Mouse (Mus musculus) heart, embryonic 10.5 days (tissue): Measurements from ENCODE around the gene Gm10392. TPM values are rescaled to one million over a fixed set of nuclear protein-coding genes. Genes with fewer than 3 reads are reported as not detected.

Source experiments
- DNase-seq: peaks from one replicate; pipeline ENCODE4 v3.0.0-alpha.2; 2017; ENCODE audit warnings: low spot score
- H3K27ac ChIP-seq: fragments of 300-500 bp; sonication (generic); 2 replicates; pipeline ENCODE4 v1.5.1; 2016; ENCODE audit warnings: mild to moderate bottlenecking
- H3K27me3 ChIP-seq: fragments of 300-500 bp; sonication (generic); 2 replicates; pipeline ENCODE4 v1.6.1; 2016; ENCODE audit warnings: mild to moderate bottlenecking; ENCODE audit not compliant: poor library complexity, insufficient read depth, severe bottlenecking
- H3K36me3 ChIP-seq: fragments of 300-500 bp; sonication (generic); 2 replicates; pipeline ENCODE4 v1.6.1; 2016; ENCODE audit warnings: mild to moderate bottlenecking, moderate library complexity
- H3K4me1 ChIP-seq: fragments of 300-500 bp; sonication (generic); 2 replicates; pipeline ENCODE4 v1.6.1; 2016; ENCODE audit warnings: mild to moderate bottlenecking
- H3K4me3 ChIP-seq: fragments of 300-500 bp; sonication (generic); 2 replicates; pipeline ENCODE4 v1.5.1; 2016; ENCODE audit warnings: mild to moderate bottlenecking, moderate library complexity
- H3K9me3 ChIP-seq: fragments of 300-500 bp; sonication (generic); 2 replicates; pipeline ENCODE4 v1.6.1; 2016; ENCODE audit warnings: mild to moderate bottlenecking, moderate library complexity
- WGBS: fragments of 180-500 bp; shearing (Covaris S2); methylation state at CpG from one replicate; pipeline ENCODE4 v1.1.7; 2016; 5-methylcytosine and 5-hydroxymethylcytosine counted together
- polyA plus RNA-seq: library from polyadenylated mRNA; unstranded; fragments of >200 nt; fragmentation: Nextera tagmentation; extraction: Ambion mirVana; gene quantifications from 2 replicates; pipeline ENCODE4 v1.2.1, GENCODE M21; 2016

Gene Gm10392
- polyA plus RNA-seq, 1 experiment from 2014 or later, result not detected

GRCm38 (mm10) chr11:77493512-77494343, 25.3 kb downstream of the Gm10392 start, which contains the start of gene Git1:
Gene Git1 (plus strand): TSS chr11:77493562.
- 3% methylated on average over 70 of the region's 74 CpGs for WGBS
- Histone ChIP-seq H3K27ac (peak within 1 kb of the TSS; percentile 97), H3K4me1 (peaks cover 84% of the 10 kb centered on the region), H3K9me3 (no peaks in the 10 kb centered on the region), H3K36me3 (no peaks in the 10 kb centered on the region), H3K4me3 (peak within 1 kb of the TSS; percentile 99), H3K27me3 (0 out of 2 replicates have a peak, but pooled peaks cover 4% of the 10 kb centered on the region)
- no peak for DNase-seq

GRCm38 (mm10) chr11:77492911-77493332, 26.1 kb downstream of the Gm10392 start:
- WGBS, result 0% methylated on average over 32 of the region's 32 CpGs
- H3K4me3 ChIP-seq, result peak overlapping the region; percentile 99
- H3K36me3 ChIP-seq, result no peaks in the 10 kb centered on the region
- H3K27me3 ChIP-seq, result 0 out of 2 replicates have a peak, but pooled peaks cover 4% of the 10 kb centered on the region
- peaks cover 83% of the 10 kb centered on the region for H3K4me1 ChIP-seq
- DNase-seq, result peak; percentile 96
- H3K9me3 ChIP-seq, result no peaks in the 10 kb centered on the region
- H3K27ac ChIP-seq, result peak overlapping the region; percentile 97

GRCm38 (mm10) chr11:77492311-77492871, 26.6 kb downstream of the Gm10392 start:
- Histone ChIP-seq H3K36me3 (no peaks in the 10 kb centered on the region), H3K9me3 (no peaks in the 10 kb centered on the region), H3K4me1 (peaks cover 77% of the 10 kb centered on the region), H3K27me3 (0 out of 2 replicates have a peak, but pooled peaks cover 4% of the 10 kb centered on the region), H3K4me3 (peak overlapping the region; percentile 99), H3K27ac (peak overlapping the region; percentile 97)
- WGBS, result 1% methylated on average over 18 of the region's 18 CpGs
- DNase-seq, result no peak

GRCm38 (mm10) chr11:77491502-77492291, 27.3 kb downstream of the Gm10392 start:
- H3K4me3 ChIP-seq, result peak overlapping the region; percentile 99
- H3K27me3 ChIP-seq, result 0 out of 2 replicates have a peak, but pooled peaks cover 4% of the 10 kb centered on the region
- peaks cover 76% of the 10 kb centered on the region for H3K4me1 ChIP-seq
- H3K9me3 ChIP-seq, result no peaks in the 10 kb centered on the region
- no peaks in the 10 kb centered on the region for H3K36me3 ChIP-seq
- H3K27ac ChIP-seq, result peak overlapping the region; percentile 97
- peak; percentile 93 for DNase-seq
- WGBS, result under 1% methylated on average over 23 of the region's 23 CpGs

- Histone ChIP-seq H3K9me3 (no peaks in the 10 kb centered on the region), H3K4me1 (peaks cover 73% of the 10 kb centered on the region), H3K36me3 (no peaks in the 10 kb centered on the region), H3K27me3 (0 out of 2 replicates have a peak, but pooled peaks cover 4% of the 10 kb centered on the region), H3K4me3 (peak overlapping the region; percentile 99), H3K27ac (peak overlapping the region; percentile 97)
- 0% methylated on average over 13 of the region's 13 CpGs for WGBS
- peak; percentile 96 for DNase-seq
Measured at GRCm38 (mm10) chr11:77491123-77491501, 27.9 kb downstream of the Gm10392 start.

- WGBS, result 67% methylated on average over 6 of the region's 6 CpGs
- Histone ChIP-seq H3K27me3 (0 out of 2 replicates have a peak, but pooled peaks cover 4% of the 10 kb centered on the region), H3K9me3 (no peaks in the 10 kb centered on the region), H3K4me3 (peak overlapping the region; percentile 88; the same call in 1 of the 2 replicates), H3K4me1 (peaks cover 71% of the 10 kb centered on the region), H3K36me3 (no peaks in the 10 kb centered on the region), H3K27ac (no peak overlapping the region)
- no peak for DNase-seq
Measured at GRCm38 (mm10) chr11:77490451-77490850, 28.5 kb downstream of the Gm10392 start.

GRCm38 (mm10) chr11:77489591-77490235, 29.3 kb downstream of the Gm10392 start, which contains the start of gene Ankrd13b:
Gene Ankrd13b (minus strand): TSS chr11:77489678.
- Histone ChIP-seq H3K9me3 (no peaks in the 10 kb centered on the region), H3K27me3 (0 out of 2 replicates have a peak, but pooled peaks cover 4% of the 10 kb centered on the region), H3K4me3 (peak within 1 kb of the TSS; percentile 88), H3K27ac (peak within 1 kb of the TSS; percentile 89), H3K36me3 (no peaks in the 10 kb centered on the region), H3K4me1 (peaks cover 70% of the 10 kb centered on the region)
- DNase-seq, result peak; percentile 89
- WGBS, result 2% methylated on average over 87 of the region's 87 CpGs

- H3K4me1 ChIP-seq, result peaks cover 63% of the 10 kb centered on the region
- peak overlapping the region; percentile 88 for H3K4me3 ChIP-seq
- WGBS, result 4% methylated on average over 51 of the region's 55 CpGs
- peak overlapping the region; percentile 89 for H3K27ac ChIP-seq
- DNase-seq, result no peak
- 0 out of 2 replicates have a peak, but pooled peaks cover 4% of the 10 kb centered on the region for H3K27me3 ChIP-seq
- H3K9me3 ChIP-seq, result no peaks in the 10 kb centered on the region
- no peaks in the 10 kb centered on the region for H3K36me3 ChIP-seq
Measured at GRCm38 (mm10) chr11:77488771-77489581, 30.0 kb downstream of the Gm10392 start.

- no peaks in the 10 kb centered on the region for H3K36me3 ChIP-seq
- peaks cover 61% of the 10 kb centered on the region for H3K4me1 ChIP-seq
- no peak for DNase-seq
- no peak overlapping the region for H3K27ac ChIP-seq
- H3K9me3 ChIP-seq, result no peaks in the 10 kb centered on the region
- no peak overlapping the region for H3K4me3 ChIP-seq
- H3K27me3 ChIP-seq, result 0 out of 2 replicates have a peak, but pooled peaks cover 4% of the 10 kb centered on the region
- 80% methylated on average over 5 of the region's 5 CpGs for WGBS
Measured at GRCm38 (mm10) chr11:77486798-77487197, 32.2 kb downstream of the Gm10392 start.

- no peak for DNase-seq
Measured at GRCm38 (mm10) chr11:77485229-77485628, 33.8 kb downstream of the Gm10392 start.

GRCm38 (mm10) chr11:77483510-77484255, 35.3 kb downstream of the Gm10392 start:
- DNase-seq, result no peak
- H3K36me3 ChIP-seq, result no peaks in the 10 kb centered on the region
- H3K27ac ChIP-seq, result no peak overlapping the region
- no peak overlapping the region for H3K4me3 ChIP-seq
- 27% methylated on average over 11 of the region's 11 CpGs for WGBS
- H3K4me1 ChIP-seq, result peaks cover 34% of the 10 kb centered on the region
- no peaks in the 10 kb centered on the region for H3K9me3 ChIP-seq
- no peaks in the 10 kb centered on the region for H3K27me3 ChIP-seq

More at GRCm38 (mm10) chr11:77485229-77485628, 33.8 kb downstream of the Gm10392 start:
- Histone ChIP-seq H3K4me1 (peaks cover 47% of the 10 kb centered on the region), H3K27me3 (0 out of 2 replicates have a peak, but pooled peaks cover 3% of the 10 kb centered on the region), H3K27ac (no peak overlapping the region), H3K4me3 (no peak overlapping the region), H3K36me3 (no peaks in the 10 kb centered on the region), H3K9me3 (no peaks in the 10 kb centered on the region)
- WGBS, result 70% methylated on average over 6 of the region's 6 CpGs
